Mouse (Mus musculus) granulocyte monocyte progenitor cell, adult 5-6 weeks (primary cell): ENCODE measurements around the gene 6430550D23Rik. TPM values are rescaled to one million over a fixed set of nuclear protein-coding genes. Genes with fewer than 3 reads are reported as not detected.
"Not testable (repeated sequence)": the region's sequence is repeated elsewhere in the genome, so short reads cannot be mapped to it uniquely, and the experiment has no call there.

Experiments used
- ATAC-seq: replicated peaks from 2 replicates; pipeline ENCODE4 v1.8.0; 2016; ENCODE audit warnings: mild to moderate bottlenecking, moderate TSS enrichment, inconsistent platforms; ENCODE audit not compliant: poor library complexity, severe bottlenecking
- total RNA-seq, 2 experiments: library from RNA; stranded (forward) in 1 of 2; stranded (reverse) in 1 of 2; fragments of 200-712, 200-1000 nt in 1 of 2; fragments of >200 nt in 1 of 2; fragmentation: Nextera tagmentation in 1 of 2; gene quantifications; 2 replicates each; pipeline ENCODE4 v1.2.3; 2014 to 2017

6430550D23Rik gene
- total RNA-seq, 2 experiments from 2014 or later, result not detected

DNA sequence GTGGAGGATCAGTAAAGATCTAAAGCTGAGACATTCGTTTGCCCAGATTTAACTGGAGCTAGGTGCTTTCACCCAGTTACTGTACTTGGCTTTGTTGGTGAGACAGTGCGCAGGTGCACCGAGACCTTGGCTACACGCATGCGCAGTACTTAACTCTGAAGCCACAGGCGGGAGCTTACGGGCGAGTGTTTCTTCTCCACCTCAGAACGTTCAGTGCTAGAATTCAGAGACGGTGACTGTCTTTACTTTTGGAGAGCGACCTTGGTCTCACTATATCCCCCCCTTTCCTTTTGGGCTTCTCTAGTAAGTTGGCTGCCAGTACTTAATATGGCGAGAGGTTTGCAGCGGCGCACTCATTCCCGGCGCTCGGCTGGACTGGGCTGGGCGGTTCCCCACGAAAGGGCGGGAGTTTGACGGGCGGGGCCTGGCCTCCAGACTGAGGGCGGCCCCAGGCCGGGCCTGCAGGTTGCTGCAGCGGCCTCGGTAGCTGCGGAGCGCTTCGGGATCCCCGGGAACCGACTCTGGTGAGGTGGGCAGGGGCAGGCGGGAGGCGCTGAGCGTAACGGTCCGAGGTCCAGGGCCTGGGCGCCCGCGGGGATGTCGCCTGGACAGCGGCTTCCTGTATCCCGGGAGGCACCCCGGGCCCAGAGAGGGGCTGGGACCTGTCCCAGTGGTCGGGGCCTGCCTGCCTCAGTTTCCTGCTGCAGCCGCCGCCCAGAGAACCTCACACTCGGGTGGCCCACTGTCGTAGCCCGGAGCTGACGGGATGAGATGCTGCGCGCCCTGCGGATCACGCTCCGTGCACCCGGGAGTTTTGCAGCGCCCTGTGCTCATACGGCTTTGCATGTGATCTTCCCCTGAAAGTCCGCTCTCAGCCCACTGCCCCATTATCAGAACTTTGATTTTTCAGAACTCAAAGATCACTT, 51.4 kb downstream of the 6430550D23Rik start, which contains the start of gene Cep250:
TSS of gene Cep250 (plus strand) at position 325 of the 926 bp plus-strand sequence.
- ATAC-seq, result peak; percentile 97

DNA sequence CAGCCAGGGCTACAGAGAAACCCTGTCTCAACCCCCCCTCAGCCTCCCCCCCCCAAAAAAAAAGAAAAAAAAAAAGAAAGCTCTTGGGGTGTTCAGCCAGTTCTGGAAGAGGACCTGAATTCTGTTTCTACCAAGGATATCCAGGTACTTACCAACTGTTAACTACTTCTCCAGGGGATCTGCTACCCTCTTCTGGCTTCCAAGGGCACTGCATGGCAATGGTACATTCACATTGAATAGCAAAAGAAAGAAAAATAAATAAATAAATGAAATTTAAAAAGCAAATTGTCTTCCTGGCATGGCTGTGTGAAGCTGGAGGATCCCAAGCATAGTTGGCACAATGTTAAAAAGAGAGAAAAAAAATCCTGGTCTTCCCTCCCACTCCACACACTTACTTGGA, 55.8 kb downstream of the 6430550D23Rik start:
- ATAC-seq, result no peak

DNA sequence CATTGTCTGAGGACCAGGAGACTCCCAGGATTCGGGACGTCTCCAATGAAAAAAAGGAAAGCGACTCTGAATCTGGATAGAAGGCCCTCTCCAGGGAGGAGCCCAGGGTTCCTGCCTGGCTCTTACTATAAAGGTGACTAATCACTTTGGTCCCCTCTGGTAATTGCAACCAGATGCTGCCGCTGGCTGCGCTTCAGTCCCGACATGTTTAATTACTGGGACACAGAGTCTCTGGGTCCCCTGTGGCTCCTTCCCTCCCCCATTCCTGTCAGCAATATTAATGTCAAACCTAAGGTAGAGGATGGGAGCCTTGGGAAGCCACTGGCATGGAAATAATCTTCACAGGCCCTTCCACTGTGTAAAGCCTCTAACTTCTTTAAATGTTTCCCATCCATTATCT, 58.4 kb downstream of the 6430550D23Rik start:
- ATAC-seq, result no peak

DNA sequence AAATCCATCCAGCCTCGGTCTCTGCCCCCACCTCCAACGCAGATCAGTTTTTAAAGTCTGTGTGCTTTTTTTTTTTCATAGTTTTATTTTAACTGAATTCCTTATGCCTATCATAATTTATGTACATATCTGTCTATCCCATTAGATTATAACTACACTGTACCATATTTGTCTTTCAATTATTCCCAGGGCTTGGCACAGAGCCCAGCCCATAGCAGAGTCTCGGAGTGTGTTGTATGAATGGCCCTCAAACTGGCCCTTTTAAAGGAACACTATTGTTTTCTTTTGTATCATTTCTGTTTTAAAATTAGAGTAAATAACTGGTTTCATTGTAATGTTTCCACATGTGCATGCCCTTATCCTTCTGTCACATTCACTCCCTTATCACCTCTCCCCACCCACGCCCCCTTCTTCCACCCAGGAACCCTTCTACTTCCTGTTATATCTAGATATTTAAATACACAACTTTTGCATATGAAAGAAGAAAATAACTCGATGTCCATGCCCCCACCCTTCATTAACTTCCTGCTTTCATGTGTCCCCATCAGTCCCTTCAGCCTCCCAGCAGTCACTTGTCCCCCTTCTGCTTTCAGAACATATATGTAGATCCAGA, 60.3 kb downstream of the 6430550D23Rik start:
- ATAC-seq, result no peak; the same call in 1 of the 2 replicates

DNA sequence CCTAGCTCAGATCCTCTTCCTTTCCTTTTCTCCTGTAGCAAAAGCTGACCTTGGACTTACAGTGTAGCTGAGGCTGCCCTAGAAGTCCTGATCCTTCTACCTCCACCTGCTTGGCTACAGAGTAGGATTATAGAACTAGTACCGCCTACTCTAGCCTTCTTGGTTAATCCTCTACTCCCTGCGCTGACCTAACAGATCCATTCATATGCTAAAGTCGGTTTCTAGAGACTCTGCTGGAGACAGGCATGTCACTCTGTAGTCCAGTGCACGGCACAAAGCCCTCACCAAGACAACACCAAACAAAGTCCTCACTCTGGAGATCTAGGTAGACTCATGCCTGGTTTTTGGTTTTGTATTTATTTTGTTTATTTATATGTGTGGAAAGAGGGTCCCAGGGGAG, 61.3 kb downstream of the 6430550D23Rik start:
- ATAC-seq, result no peak

DNA sequence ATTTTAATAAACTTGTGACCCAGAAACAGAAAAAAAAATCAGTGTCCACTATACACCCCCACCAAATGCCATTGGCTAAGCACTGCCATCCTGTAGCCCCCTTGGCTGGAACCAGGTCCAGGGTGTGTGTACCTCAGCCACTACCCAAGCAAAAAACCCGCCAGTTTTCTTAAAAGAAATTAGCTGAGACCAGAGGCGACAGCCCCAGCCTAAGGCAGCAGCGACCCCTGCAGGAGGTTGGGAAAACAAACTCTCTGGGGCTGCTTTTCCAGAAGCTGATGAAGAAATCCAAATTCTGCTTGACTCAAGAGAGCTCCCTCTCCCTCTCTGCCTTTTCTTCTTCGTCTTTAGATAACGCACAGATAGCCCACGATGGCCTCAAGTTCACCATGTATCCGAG, 61.7 kb downstream of the 6430550D23Rik start:
- ATAC-seq, result peak; percentile 79

DNA sequence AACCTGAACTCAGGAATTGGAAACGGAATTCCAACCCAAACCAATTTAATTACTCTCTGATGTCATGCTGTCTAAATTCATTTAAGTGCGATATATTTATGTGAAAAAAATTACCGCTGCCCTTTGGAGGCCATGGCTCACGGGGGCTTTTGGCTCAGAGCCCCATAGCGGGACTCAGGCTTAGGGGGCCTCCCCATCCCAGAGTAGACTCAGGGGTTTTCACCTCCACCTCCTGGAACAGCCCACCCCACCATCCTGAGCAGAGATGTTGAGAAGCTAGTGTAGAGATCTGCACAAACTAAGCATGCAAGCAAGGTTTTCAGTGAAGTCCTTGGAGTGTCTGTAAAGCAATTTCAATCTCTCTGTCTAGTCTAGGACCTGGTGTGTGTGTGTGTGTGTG, 62.2 kb downstream of the 6430550D23Rik start:
- no peak for ATAC-seq

DNA sequence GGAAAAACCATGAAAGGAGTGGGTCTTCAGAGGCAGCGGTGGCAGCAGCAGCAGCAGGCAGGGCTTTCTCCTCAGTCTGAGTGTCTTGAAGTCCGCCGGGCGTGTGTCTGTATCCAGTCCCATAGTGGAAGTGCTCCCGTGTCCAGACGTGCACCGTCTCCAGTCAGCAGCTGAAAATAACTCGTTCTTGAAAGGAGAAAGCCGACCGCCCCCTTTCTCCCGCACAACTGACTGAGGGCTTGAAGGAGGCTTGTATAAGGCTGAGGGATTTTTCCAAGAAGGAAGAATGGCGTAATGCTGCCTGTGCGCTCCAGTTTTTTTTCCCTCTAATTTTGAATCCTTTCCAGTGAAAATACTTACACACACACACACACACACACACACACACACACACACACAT, 62.7 kb downstream of the 6430550D23Rik start, which contains the start of gene Gdf5:
TSS of gene Gdf5 (minus strand) at position 244 of the 400 bp plus-strand sequence.
- no peak for ATAC-seq

DNA sequence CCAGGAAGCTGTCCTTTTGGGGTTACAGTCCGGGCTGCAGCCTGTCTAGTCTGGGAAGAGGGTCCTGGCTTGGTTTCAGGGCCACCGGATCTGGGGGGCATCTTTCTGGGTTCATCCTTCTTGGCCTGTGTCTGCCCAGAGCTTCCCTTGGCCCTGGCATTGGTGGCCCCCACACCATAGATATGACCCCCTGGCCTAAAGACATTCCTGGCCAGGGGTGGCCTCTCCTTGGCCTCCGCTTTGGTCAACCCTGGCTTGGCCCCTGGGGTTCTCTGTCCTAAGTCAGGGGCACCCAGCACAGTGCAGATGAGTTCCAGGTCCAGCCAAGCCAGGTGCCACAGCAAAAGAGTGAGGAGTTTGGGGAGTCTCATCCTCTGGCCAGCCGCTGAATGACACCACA, 63.1 kb downstream of the 6430550D23Rik start:
- ATAC-seq, result no peak

DNA sequence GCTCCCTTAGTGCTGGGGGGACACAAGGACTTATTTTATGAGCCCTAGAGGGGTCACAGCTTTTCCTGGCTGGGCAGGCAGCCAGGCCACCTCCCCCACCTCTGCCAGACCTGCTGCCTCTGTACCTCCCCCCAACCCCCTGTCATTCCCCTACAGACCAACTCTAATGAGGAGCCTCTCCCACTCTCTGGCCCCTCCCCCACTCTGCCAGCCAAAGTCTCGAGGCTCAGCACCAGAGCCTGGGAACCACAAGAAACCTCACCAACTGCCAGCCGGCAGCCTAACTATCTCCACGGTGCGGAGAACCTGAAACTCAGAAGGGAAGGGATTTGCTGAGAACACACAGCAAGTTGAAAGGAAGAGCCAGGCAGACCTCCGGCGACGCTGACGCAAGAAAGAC, 64.3 kb downstream of the 6430550D23Rik start:
- ATAC-seq, result no peak

DNA sequence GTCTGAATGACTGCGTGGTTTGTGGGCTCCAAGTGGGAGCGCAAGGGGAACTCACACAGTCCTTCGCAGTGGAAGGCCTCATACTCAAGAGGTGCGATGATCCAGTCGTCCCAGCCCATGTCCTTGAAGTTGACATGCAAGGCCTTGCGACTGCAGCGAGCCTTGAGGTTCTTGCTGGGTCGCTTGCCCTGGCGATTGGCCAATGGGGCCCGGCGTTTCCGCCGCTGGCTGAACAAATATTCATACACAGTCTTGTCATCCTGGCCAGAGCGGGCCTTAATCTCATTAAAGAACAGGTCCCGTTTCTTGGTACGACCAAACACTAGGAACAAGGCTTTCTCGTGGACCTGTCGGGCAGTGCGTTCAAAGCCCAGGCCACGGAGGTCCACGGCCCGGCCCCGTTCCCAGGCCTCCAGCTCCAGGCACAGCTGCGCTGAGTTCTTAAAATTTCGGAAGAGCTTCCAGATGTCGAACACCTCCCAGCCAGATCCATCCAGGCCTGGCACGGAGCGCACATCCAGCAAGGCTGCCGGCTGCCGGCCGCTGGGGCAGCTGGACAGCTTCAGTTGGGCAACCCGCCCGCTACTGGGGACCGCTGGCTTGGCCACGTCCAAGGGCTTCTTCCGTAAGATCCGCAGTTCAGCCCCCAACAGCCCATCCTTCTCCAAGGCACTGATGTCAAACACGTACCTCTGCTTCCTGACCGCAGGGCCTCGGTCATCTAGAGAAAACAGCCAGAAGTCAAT, 65.9 kb downstream of the 6430550D23Rik start:
- ATAC-seq, result no peak

DNA sequence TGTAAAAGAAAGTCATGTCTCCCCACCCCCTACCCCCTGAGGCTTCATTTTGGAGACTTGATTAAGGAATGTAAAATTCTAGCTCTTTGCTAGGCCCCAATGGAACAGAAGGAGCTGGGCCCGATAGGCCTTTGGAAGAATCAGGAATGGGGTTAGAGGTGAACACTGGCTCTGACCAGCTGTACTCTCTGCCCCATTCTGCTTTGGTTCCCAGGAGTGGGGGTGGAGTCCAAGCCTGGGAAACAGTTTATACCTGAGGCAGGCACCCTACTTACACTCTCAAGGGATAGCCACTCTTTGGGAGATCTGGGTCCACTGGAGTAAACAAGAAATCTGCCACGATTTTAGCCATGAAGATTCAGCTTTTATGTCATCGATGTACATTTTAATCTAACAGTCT, 67.1 kb downstream of the 6430550D23Rik start, which contains the start of gene Gm15557:
TSS of gene Gm15557 (plus strand) at position 48 of the 400 bp plus-strand sequence.
- ATAC-seq, result no peak

DNA sequence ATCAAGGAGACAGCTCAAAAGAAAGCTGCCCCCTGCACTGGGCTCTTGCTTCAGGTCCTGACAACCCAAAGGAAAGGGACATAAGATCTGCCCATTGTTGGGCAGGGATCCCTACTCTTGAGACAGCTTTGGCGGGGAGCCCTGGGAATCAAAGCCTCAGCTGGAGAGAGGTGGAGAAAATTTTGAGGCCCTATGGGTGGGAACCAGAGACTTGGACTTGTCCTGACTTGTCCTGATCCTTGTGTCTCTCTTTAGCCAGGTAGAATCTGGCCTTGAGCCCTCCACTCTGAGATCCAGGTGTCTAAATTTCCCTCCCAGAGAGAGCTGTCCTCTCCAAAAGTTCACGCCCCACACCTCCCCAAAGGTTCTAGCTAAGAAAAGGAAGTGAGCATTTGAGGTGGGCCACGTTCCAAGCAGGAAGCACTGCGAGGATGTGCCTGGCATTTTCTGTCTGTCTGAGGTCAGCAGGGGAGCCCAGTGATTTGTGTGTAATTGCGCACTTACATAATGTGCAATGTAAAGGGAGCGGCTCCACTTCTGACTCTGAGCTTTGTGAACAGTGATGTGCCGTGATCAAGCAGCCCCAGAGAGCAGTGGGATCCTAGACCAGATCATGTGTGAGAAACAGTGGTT, 67.8 kb downstream of the 6430550D23Rik start:
- peak; percentile 83 for ATAC-seq

DNA sequence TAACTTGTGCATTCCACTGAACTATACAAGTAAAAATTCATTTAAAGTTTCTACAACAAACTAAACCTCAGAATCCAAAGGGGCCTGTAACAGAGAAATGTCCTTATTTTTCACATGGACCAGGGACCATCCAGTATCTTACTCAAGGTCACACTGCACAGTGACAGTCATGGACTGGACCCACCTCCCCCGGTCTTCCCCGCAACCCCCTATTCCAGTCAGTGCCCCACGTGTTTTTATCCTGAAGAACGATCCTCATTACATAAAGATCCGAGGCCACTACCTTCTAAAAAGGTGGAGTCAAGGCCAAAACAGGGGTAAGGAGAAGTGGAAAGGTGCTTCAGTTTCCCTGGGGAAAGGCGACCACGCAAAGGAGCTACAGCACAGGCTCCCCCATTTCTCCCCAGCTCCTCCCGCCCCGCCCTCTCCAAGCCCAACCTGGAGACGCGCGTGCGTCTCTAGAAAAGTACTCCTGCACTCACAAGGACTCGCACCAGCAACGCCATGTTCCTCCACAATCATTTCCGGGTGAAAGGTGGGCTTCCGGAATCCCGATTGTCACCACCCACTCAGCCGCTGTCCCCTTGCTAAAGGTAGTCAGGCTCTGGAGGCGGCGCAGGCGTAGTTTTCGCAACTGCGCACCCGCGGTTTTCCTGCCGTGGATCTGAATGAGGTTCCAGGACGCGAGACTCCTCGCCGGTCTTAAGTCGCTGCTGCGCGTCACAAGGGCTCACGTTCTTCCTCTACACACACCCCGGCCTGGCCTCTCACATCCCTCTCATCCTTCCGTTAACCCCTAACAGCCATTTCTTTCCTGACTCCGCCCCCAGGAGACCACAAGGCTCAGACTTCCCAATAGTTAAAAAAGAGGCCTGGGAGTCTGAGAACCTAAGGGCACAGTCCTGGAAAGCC, 78.0 kb downstream of the 6430550D23Rik start, which contains the start of gene Uqcc1:
TSS of gene Uqcc1 (minus strand) at position 780 of the 912 bp plus-strand sequence.
- peak; percentile 97 for ATAC-seq

DNA sequence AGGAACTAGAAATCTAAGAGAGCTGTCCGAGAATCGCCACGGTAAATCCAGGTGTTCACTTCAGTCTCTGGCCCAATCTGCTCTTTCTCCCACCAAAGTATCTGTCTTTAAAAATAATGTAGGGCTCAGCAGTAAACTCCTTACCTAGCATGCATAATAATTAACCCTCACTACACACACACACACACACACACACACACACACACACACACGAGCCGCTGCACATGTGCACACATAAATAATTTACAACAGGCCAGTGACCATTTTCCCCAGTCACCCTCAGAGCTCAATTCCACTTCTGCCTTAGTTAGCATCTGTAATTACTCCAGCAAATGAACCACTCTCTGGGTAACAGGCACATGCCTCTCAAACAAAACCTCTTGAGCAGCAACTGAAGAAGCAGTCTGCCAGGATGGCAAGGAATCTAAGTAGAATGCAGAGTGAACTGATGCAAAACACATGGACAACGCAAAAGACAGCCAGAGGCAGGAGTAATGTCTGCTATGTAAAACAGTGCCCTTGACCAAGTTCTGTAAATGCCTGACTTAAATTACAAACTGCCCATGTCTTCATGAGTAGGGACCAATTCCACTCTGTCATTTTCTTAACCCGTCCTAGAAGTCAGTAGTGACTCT, 78.9 kb downstream of the 6430550D23Rik start:
- ATAC-seq, result no peak

DNA sequence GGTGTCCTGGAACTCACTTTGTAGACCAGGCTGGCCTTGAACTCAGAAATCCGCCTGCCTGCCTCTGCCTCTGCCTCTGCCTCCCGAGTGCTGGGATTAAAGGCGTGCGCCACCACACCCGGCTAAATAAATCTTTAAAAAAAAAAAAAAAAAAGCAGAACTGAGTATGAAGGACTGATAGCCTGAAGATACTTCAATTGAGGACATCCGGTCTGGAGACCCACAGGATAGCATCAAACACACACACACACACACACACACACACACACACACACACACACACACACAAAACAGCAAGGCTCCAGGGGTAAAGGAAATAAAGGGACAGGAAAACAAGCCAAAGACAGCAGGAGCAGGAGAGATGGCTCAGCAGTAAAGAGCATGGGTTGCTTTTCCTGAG, 82.6 kb downstream of the 6430550D23Rik start:
- not testable (repeated sequence) for ATAC-seq
